Mouse (Mus musculus) thymus, postnatal 14 days (tissue): ENCODE measurements around the gene Sgpl1.
A peak's percentile ranks its signal among the peaks of the same experiment; 100 is the strongest.

Source experiments
- DNase-seq: peaks from one replicate; pipeline ENCODE4 v3.0.0; 2021

The Sgpl1 gene

DNA sequence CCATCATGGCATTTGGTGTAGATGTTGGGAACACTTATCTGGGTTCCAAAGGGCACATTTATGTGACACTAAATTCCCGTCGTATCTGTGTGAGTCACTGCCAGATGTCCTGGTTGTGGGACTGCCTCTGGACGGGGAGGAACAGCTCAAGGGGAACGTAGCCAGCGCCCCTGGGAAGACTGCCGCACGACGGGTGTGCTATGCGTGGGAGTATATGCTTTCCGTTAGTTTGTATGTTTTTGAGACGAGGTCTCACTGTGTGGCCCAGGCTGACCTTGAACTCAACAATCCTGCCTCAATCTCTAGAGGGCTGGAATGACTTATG, 66.6 kb downstream of the Sgpl1 start:
- DNase-seq: no peak

DNA sequence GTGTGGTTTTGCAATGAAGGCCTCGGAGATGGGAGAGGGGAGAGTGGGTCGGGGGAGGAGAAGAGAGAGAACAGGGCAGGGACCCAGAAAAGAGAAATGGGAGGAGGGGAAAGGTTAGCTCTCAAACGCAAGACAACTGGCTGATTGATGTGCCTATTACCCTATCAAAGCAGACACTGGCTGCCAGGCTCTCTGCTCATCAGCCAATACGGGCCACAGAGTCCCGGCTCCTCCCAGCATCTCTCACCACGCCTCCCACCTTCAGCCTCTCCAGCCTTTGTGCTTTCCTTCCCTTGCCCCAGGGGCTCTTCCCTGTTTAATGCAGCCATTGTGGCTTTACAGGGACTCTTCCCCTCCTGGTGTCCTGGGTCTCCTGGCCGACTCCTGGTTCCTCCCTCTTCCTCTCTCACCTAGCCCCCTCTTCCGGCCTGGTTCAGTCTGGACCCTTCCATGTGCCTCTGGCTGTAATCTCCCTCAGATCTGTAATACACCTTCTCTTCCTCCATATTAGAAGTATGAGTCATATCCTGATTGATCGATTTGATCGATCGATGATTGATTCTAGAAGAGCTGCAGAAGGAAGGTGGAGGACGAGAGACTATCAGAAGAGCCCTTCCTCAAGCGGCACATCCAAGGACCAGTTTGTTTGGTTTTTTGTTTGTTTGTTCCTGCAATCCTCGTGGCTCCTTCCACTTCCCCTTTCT, 67.1 kb downstream of the Sgpl1 start:
- DNase-seq: peak; percentile 62

DNA sequence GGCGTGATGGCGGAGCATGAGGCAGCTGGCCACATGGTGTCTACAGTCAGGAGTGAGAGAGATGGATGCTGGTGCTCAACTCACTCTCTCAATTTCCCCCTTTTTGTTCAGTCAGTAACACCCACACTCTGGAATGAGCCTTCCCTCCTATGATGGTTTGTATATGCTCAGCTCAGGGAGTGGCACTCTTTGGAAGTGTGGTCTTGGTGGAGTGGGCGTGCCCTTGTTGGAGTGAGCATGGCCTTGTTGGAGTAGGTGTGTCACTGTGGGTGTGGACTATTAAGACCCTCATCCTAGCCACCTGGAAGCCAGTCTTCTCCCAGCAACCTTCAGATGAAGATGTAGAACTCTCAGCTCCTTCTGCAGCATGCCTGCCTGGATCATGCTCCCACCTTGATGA, 71.9 kb downstream of the Sgpl1 start:
- no peak for DNase-seq

DNA sequence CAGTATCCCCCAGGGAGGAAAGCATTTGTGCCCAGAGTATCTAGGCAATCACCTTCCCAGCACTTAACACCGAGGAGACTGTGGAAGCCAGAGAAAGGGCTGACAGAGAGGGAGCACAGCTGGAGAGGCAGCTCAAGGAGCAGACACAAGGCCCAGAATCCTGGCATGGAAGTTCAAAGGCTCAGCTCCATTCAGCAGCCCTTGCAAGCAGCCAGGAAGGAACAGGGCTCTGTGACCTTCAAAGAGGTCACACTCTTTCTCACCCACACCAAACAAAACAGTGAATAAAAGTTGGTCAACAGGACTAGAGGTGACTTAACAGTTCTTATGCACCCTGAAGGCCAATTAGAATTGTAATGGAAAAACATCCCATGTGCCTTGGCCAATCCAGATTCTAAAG, 72.9 kb downstream of the Sgpl1 start:
- DNase-seq: no peak

DNA sequence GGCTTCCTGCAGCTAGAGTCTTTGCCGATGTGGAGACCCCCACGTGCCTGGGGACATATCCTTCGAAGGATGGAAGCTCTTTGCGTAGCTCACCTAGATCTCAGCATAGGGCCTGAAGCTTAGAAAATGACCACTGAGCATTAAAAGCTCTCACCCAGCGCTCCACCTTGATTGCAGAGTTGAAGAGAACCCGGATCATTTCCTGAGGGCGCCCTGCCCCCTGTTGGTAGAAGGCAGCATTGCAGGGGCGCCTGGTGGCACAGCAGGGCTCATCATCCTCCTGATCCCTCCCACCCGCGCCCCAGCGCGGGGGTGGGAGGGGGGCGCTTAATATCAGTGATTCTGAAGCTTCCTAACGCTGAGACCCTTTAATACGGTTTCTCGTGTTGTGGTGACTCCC, 75.2 kb downstream of the Sgpl1 start:
- DNase-seq: peak; percentile 61

DNA sequence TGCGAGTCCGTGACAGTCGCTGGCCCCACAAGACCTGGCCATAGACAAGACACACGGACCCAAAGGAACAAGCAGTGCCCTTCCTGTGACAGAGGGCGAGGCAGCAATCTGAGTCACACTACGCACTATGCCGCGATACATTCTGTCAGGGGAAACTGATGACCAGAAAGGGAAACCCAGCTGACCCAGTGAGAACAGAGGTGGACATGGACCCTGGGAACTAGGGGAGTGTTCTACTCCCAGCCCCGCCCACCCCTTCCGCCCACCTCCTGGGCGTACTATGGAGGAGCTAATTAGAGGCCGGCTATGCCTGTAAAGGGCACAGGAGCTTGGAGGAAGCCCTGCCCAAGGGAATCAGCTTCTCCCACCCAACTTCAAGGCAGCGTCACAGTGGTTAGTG, 78.3 kb downstream of the Sgpl1 start:
- DNase-seq: no peak

DNA sequence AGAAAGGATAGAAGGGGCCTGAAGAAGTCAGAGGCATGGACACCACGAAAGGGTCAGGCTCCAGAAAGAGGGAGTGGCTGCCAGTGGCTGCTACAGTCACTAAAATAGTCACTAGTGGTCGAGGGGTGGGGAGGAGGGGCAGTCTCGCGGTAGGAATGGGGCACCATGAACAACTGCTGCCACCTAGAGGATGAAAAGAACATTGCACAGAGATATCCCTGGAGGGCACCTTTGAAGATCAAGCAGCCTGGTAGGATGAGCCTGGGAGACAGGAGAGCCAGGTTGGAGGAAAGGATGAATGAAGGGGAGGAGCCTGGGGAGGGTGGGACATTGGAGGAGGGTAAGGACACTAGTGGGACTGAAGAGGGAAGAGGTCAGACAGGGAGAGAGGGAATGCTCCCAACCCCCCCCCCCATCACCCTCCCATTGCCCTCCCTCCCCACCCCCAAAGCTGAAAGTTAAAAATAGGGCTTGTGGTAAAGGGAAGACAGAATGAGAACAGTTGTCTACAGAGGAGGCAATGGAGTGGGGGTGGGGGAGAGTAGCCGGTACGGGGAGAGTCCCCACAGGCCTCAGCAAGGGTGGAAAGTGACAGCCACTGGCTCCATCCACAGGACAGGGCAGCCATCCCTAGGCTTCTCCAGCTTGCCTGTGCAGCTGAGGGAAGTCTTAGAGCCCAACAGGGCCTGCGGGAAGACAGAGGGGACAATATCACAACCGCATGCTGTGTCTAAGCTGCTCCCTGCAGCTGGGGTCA, 78.9 kb downstream of the Sgpl1 start:
- peak; percentile 53 for DNase-seq

DNA sequence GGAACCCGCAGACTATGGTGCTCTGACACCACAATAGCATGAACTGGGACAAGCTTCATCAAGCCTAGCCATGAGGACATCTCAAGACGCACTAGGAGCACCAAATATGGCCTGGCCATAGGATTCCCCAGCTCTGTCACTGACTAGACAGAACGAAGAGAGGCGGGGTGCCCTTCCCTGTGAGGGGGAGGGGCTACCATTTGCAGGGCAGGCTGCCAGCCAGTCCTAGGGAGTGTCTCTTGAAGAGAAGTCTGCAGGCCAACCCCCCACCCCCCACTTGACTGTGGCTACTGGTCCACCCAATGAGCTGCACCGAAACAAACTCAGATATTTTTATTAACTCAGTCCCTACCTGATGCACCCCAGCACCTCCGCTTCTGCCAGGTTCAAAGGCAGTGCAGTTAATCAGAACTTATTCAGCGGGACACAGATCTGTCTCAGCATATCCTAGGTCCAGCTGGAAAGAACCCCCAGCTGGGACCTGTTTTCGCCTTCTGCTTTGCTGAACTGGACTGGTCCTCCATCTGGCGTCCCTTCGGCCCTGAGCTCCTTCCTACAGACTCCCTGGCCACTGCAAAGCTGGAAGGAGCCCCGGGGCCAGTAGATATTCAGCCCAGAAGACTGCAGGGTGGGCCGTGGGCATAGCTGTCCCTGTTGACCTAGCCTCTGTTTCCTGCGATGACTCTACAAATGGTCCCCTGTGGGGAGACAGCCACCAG, 82.1 kb downstream of the Sgpl1 start:
- DNase-seq: no peak

DNA sequence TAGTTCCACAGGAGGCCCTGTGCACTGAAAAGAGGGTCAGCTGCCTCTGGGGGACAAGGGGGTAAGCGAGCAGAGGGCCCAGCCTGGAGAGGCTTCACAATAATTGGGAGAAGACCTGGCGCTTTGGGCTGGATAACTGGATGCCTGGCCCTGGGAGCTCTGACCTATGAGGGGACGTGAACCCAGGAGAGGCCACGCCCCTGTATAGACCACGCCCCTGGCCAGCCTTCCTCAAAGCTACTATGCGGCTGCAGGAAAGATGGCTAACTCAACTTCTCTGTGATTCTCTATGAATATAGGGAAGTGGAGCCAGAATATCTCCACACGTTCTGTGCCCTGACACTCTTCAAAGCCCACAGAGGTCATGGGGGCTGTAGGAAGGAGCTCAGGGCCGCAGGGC, 82.9 kb downstream of the Sgpl1 start:
- peak; percentile 13 for DNase-seq

DNA sequence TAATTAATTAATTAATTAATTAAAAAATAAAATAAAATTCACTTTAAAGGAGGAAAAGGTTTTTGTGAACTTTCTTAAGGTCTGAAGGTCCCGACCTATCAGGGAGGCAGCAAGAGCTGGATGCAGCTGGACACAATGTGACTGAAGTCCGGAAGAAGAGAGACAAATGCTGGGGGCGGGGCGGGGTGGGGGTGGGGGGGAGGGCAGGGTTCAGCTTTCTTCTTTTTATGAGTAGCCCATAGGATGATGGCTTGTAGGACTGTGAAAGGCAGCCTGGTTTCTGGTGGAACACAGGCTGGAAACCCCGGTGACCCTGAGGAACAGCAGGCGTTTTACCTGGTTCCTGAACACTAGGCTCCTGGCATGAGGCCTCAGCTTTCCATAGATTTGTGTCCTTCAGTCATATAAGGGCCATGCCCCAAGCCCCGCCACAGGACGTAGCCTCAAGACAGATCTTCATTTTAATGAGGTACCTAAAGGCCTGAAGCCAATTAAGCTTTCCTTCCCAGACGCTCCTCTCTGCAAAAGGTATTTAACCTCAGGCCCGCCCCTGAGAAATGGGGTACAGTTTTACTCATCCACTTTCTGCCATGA, 84.1 kb downstream of the Sgpl1 start:
- DNase-seq: no peak

DNA sequence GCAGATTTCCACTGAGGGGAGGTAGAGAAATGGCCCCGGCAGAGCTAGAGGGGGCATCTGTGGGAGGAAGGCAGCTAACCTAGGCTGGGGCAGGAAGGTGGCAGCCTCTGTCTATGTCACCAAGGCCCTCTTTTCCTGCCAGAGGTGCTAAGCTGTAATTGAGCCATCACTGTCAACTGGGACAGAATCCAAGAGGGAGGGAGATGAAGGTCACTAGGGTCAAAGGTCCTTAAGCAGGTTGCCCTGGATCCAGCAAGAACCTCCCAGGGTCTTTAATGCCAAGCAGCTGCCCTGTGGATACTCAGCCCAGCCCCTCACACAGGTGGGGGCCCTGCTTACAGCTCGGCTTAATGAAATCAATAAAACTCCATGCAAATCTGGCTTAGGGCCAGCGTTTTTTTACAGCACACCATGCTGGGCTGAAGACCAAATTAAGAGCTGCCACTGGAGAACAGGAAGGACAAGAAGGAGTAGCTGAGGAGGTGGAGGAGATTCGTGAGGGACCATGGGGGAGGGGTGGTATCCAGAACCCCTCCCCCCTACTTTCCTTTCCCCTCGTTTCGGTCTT, 87.9 kb downstream of the Sgpl1 start:
- DNase-seq: no peak

DNA sequence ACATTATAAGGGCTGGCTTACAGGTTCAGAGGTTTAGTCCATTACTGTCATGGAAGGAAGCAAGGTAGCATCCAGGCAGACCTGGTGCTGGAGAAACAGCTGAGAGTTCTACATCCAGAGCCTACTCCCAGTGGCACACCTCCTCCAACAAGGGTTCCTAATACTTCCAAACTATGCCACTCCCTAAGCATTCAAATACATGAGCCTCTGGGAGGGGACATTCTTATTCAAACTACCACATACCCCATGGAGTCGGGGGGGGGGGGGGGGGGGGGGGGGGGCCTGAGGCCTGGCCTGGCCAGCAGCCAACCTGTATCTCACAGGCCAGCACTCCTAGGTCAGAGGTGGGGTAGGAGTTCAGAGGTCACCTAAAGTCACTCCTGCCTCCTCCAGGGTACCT, 88.4 kb downstream of the Sgpl1 start:
- no peak for DNase-seq

DNA sequence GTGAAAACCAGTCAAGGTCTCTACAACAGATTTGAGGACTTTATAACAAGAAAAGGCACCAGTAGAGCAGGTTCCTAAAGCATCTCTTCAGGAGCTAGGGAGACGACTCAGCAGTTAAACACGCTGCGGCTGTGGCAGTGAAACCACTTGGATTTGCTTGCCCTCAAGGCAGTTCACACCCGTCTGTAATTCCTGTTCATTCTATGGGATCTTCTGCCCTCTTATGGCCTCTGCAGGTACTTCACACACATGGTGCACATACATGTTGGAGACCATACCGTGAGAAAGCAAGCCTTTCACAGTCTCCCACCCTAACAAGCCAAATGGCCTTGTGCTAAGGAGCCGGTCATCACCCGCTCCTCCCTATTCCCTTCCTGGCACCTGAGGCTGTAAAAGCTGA, 90.8 kb downstream of the Sgpl1 start:
- no peak for DNase-seq

DNA sequence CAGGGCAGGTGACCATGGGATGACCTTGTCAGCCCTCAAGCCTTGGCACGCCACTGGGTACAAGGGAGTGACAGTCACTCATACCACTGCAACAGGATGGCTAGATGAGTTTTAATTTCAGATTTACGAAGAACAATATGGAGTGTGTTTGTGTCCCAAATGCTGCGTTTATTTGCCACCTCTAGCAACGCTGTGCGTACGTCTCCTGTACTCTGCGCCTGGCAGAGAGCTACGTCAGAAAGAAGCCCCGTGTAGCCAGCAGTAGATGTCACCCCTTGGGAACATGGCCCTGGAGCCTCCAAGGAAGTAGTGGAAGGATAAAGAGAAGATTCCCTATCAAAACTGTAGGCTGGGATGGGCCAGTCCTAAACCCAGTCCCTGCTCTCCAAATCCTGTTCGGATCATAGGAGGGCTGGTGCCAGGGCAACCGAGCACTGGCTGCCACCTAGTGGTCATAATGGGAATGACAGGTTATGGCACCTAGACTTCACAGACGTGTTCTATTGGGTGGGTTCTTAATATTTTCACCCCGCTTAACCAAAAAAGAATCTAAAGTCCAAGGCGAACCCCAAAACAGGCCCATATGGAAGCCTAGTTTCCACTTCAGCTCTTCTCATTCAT, 95.4 kb downstream of the Sgpl1 start:
- DNase-seq: peak; percentile 56
